ENCODE assay signal across 13 mouse cellular contexts in genomic region chr2:168059200-168059790, GRCm38 (mm10). TPM values are rescaled to one million over a fixed set of nuclear protein-coding genes. Genes with fewer than 3 reads are reported as not detected.
A peak's percentile ranks its signal among the peaks of the same experiment; 100 is the strongest.
DNase-seq lines count a peak whose midpoint lies in the region; ATAC-seq and TF ChIP-seq lines count a peak whose summit lies in the region.
"Had no signal": no experiment of that assay in that cellular context is flagged by ENCODE, and none has a peak within 500 bp of the region (broad histone marks: within the 10 kb centered on the region; RNA-seq: fewer than 3 reads in every experiment).

No protein-coding gene starts in this region.

- TF ChIP-seq CTCF in layer of hippocampus, adult 2 months (conservative IDR thresholded peaks at IDR 0.05), result peak; percentile 53
- TF ChIP-seq CTCF in ES-Bruce4 (IDR thresholded peaks at IDR 0.05; ENCODE audit: low read depth, low read length), result peak; percentile 44
- TF ChIP-seq CTCF in brain, embryonic 14.5 days (IDR thresholded peaks at IDR 0.05; ENCODE audit: borderline replicate concordance, extremely low read depth, insufficient read depth, insufficient read length), result peak; percentile 28; the same call in 1 of the 2 replicates

- no peaks in the 10 kb centered on the region for H3K4me1 ChIP-seq in ES-Bruce4 (ENCODE audit: control insufficient read depth, insufficient read depth, low read length)

- H3K36me3 ChIP-seq in ES-Bruce4 (ENCODE audit: control insufficient read depth, insufficient read depth, low read length, poor library complexity, severe bottlenecking), result no peaks in the 10 kb centered on the region
- H3K36me3 ChIP-seq: intestine, embryonic 15.5 days; liver, embryonic 12.5 days had no signal

- H3K27ac ChIP-seq in layer of hippocampus, adult 2 months, result no peak overlapping the region
- peak overlapping the region; percentile 47; the same call in 1 of the 2 replicates for H3K27ac ChIP-seq in ES-Bruce4 (ENCODE audit: insufficient read depth, low read length)
- H3K27ac ChIP-seq: intestine, embryonic 15.5 days; liver, embryonic 12.5 days had no signal

- H3K4me3 ChIP-seq in layer of hippocampus, adult 2 months, result no peak overlapping the region
- no peak overlapping the region for H3K4me3 ChIP-seq in ES-Bruce4 (ENCODE audit: low read depth, low read length)
- H3K4me3 ChIP-seq: intestine, embryonic 15.5 days; liver, embryonic 12.5 days had no signal

- H3K27me3 ChIP-seq in ES-Bruce4 (ENCODE audit: control insufficient read depth, insufficient read depth, low read length, poor library complexity, severe bottlenecking), result no peaks in the 10 kb centered on the region
- H3K27me3 ChIP-seq: intestine, embryonic 15.5 days had no signal

- H3K9me3 ChIP-seq in ES-Bruce4 (replicated peaks; ENCODE audit: control insufficient read depth, insufficient read depth, low read length, poor library complexity, severe bottlenecking), result no peaks in the 10 kb centered on the region
- H3K9me3 ChIP-seq: intestine, embryonic 15.5 days; liver, embryonic 12.5 days had no signal

- DNase-seq in layer of hippocampus, adult 2 months (ENCODE audit: low spot score in 2 of 2), result no peak
- DNase-seq in layer of hippocampus, postnatal 36 days, result no peak
- peak; percentile 39 for DNase-seq in 416B (ENCODE audit: low read depth)
- no peak for DNase-seq in brain, embryonic 14.5 days (ENCODE audit: low read depth)
- DNase-seq in adrenal gland, adult 8-10 months, result no peak
- DNase-seq: adrenal gland, postnatal 36 days; cerebellum, adult 11-12 months; heart, adult 11 months; heart, postnatal 4 days had no signal

- no peak for TF ChIP-seq POLR2A in ES-Bruce4 (IDR thresholded peaks at IDR 0.05; ENCODE audit: insufficient read depth, low read length)
- no peak for TF ChIP-seq POLR2A in brain, embryonic 14.5 days (IDR thresholded peaks at IDR 0.05; ENCODE audit: borderline replicate concordance, extremely low read depth, insufficient read depth, insufficient read length, poor library complexity, severe bottlenecking)

- no peak for TF ChIP-seq EP300 in ES-Bruce4 (IDR thresholded peaks at IDR 0.05; ENCODE audit: insufficient read depth, low read depth, low read length)

- ATAC-seq in activated CD4-positive, CD25-positive, alpha-beta regulatory T cell, adult 4 months, result no peak

- no peak overlapping the region for H3K9ac ChIP-seq in ES-Bruce4 (ENCODE audit: low read depth, poor library complexity, severe bottlenecking)
- H3K9ac ChIP-seq: intestine, embryonic 15.5 days had no signal

RNA-seq across cellular contexts. Expression of gene Pard6b, which starts 21.5 kb away (rescaled TPM):
- total RNA-seq in layer of hippocampus, adult 2 months (2021), result 1 to 10 TPM; 3.6 to 4.3 TPM
- 1 to 10 TPM; 4.1 to 4.3 TPM for total RNA-seq in layer of hippocampus, postnatal 36 days (2021)
- 55.0 and 55.3 TPM in 2 replicates for polyA plus RNA-seq in ES-Bruce4 (2011; ENCODE audit: insufficient read depth, insufficient read length, low read depth, missing spikeins)
- 8.0 and 10.3 TPM in 2 replicates for polyA plus RNA-seq in brain, embryonic 14.5 days (2012; rRNA removed)
- total RNA-seq in adrenal gland, adult 8-10 months (2022), result 1 to 10 TPM; 1.9 to 2.8 (median 2.3) TPM
- polyA plus RNA-seq in activated CD4-positive, CD25-positive, alpha-beta regulatory T cell, adult 4 months (2017; shearing (Covaris generic)), result 1 to 10 TPM in 1 of 2 experiments, under 1 TPM in 1; 0.48 to 1.1 TPM

RNA-seq across cellular contexts. Expression of gene Ripor3, which starts 48.9 kb away (rescaled TPM):
- under 1 TPM; 0.29 to 0.31 TPM for total RNA-seq in layer of hippocampus, adult 2 months (2021)
- under 1 TPM; 0.10 to 0.28 TPM for total RNA-seq in layer of hippocampus, postnatal 36 days (2021)
- polyA plus RNA-seq in ES-Bruce4 (2011; ENCODE audit: insufficient read depth, insufficient read length, low read depth, missing spikeins), result 1.8 and 2.4 TPM in 2 replicates
- polyA plus RNA-seq in brain, embryonic 14.5 days (2012; rRNA removed), result 1.1 and 1.2 TPM in 2 replicates
- 1 to 10 TPM; 1.5 to 4.4 (median 3.3) TPM for total RNA-seq in adrenal gland, adult 8-10 months (2022)
- polyA plus RNA-seq in activated CD4-positive, CD25-positive, alpha-beta regulatory T cell, adult 4 months (2017; shearing (Covaris generic)), result under 1 TPM; 0.43 to 0.70 TPM
